Mouse (Mus musculus): Measurements from ENCODE around the gene Utrn. TPM values are rescaled to one million over a fixed set of nuclear protein-coding genes. Genes with fewer than 3 reads are reported as not detected.

Utrn gene
- total and polyA plus RNA-seq, 3 experiments, result 0.31 to 1.1 (median 0.67) TPM

DNA sequence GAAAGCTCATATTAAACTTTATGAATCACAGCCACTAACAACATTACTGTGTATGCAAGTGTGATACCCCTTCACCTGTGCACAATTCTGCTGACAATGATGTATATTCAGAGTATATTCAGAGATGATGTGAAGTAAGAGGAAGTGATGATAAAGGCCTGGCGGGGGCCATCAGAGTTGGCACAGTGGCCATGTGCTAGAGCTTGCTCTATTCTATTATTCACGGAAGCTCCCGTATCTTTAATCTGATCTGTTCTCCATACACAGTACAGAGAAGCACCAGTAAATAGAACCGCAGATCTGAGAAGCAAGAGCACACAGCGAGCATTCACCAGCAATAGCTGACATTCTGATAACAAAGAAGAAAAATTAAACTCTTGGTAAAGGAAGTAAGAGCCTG is 238.2 kb downstream of the Utrn start:
- Histone ChIP-seq H3K79me2 (replicated peaks; ENCODE audit: control insufficient read depth, extremely low read depth, insufficient read depth, poor library complexity, severe bottlenecking) (no peaks in the 10 kb centered on the region), H3K4me2 (ENCODE audit: insufficient read depth, low read depth, poor library complexity, severe bottlenecking) (no peak overlapping the region), H3K4me1 (ENCODE audit: control insufficient read depth in 1 of 2, insufficient read depth in 2 of 2) (no peaks in the 10 kb centered on the region), H3K9me3 (replicated peaks; ENCODE audit: low read length) (no peaks in the 10 kb centered on the region), H3K27ac (ENCODE audit: insufficient read depth, low read depth) (no peak overlapping the region), H3K4me3 (replicated peaks in 1 of 3; ENCODE audit: low read depth in 2 of 3, low read length in 2 of 3, poor library complexity in 1 of 3) (no peak overlapping the region), H3K36me3 (replicated peaks in 1 of 2; ENCODE audit: control insufficient read depth in 1 of 2, insufficient read depth in 1 of 2, low read length in 1 of 2) (no peaks in the 10 kb centered on the region), H3K9ac (ENCODE audit: insufficient read depth, low read depth) (no peak overlapping the region), H3K27me3 (replicated peaks) (no peaks in the 10 kb centered on the region)
- in situ Hi-C loops (cut with MboI; ENCODE audit: low pct_ligation_motif_present, low pct_unique_long_range_greater_than_20kb, low sequenced_read_pairs), result loop anchor here (25.0 kb wide), 1 partner anchor 394 kb away; no protein-coding TSS in a partner anchor
- no peak for TF ChIP-seq RCOR1 (conservative IDR thresholded peaks at IDR 0.05; ENCODE audit: low read depth, low read length)
- TF ChIP-seq NELFE (IDR thresholded peaks at IDR 0.05; ENCODE audit: low read depth, low read length), result no peak
- TF ChIP-seq BHLHE40 (IDR thresholded peaks at IDR 0.05; ENCODE audit: low read depth, low read length), result no peak
- TF ChIP-seq CHD2 (IDR thresholded peaks at IDR 0.05; ENCODE audit: low read length), result no peak
- no peak for TF ChIP-seq KAT2A (IDR thresholded peaks at IDR 0.05; ENCODE audit: insufficient replicate concordance, low read length)
- TF ChIP-seq ETS1 (conservative IDR thresholded peaks at IDR 0.05; ENCODE audit: low read depth, low read length), result no peak
- no peak for TF ChIP-seq USF2 (conservative IDR thresholded peaks at IDR 0.05; ENCODE audit: low read depth, low read length)
- TF ChIP-seq GABPA (IDR thresholded peaks at IDR 0.05; ENCODE audit: insufficient replicate concordance, low read depth, low read length), result no peak
- no peak for TF ChIP-seq MAX (IDR thresholded peaks at IDR 0.05; ENCODE audit: low read length)
- TF ChIP-seq POLR2A (IDR thresholded peaks at IDR 0.05; ENCODE audit: low read depth, low read length), result no peak
- no peak for TF ChIP-seq EP300 (IDR thresholded peaks at IDR 0.05; ENCODE audit: low read length)
- dilution Hi-C loops (cut with MboI; ENCODE audit: extremely low pct_ligation_motif_present, extremely low pct_unique_long_range_greater_than_20kb, low sequenced_read_pairs), result no loop called here
- no peak for DNase-seq (ENCODE audit: extremely low read depth)

DNA sequence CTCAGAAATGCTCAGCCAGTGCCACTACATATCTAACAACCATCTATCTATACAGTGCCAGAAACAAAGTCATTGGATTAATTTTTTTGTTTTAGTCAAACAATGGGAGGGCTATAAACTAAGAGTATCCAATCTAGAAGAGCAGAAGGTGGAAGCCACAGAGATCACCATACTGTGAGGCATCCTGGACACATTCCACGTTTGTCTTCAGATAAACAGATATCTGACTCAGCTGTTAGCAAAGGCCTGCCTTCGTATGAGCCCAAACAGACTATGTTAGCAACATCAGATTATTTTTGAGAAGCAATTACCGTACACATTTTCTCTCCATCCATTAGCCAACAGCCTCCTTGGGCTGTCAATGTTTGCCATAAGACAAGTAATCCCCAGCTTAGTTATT is 250.8 kb downstream of the Utrn start:
- Histone ChIP-seq H3K4me3 (replicated peaks in 1 of 3; ENCODE audit: low read depth in 2 of 3, low read length in 2 of 3, poor library complexity in 1 of 3) (no peak overlapping the region), H3K4me1 (ENCODE audit: control insufficient read depth in 1 of 2, insufficient read depth in 2 of 2) (0 out of 4 replicates have a peak, but pooled peaks cover 0 to 2% of the 10 kb centered on the region in 2 experiments), H3K27me3 (replicated peaks) (no peaks in the 10 kb centered on the region), H3K4me2 (ENCODE audit: insufficient read depth, low read depth, poor library complexity, severe bottlenecking) (no peak overlapping the region), H3K9ac (ENCODE audit: insufficient read depth, low read depth) (no peak overlapping the region), H3K79me2 (replicated peaks; ENCODE audit: control insufficient read depth, extremely low read depth, insufficient read depth, poor library complexity, severe bottlenecking) (no peaks in the 10 kb centered on the region), H3K36me3 (replicated peaks in 1 of 2; ENCODE audit: control insufficient read depth in 1 of 2, insufficient read depth in 1 of 2, low read length in 1 of 2) (no peaks in the 10 kb centered on the region), H3K27ac (ENCODE audit: insufficient read depth, low read depth) (no peak overlapping the region), H3K9me3 (replicated peaks; ENCODE audit: low read length) (no peaks in the 10 kb centered on the region)
- TF ChIP-seq TBP (conservative IDR thresholded peaks at IDR 0.05; ENCODE audit: low read depth, low read length), result no peak
- no peak for TF ChIP-seq ZNF384 (IDR thresholded peaks at IDR 0.05; ENCODE audit: low read depth, low read length)
- TF ChIP-seq USF2 (conservative IDR thresholded peaks at IDR 0.05; ENCODE audit: low read depth, low read length), result no peak
- no peak for TF ChIP-seq ETS1 (conservative IDR thresholded peaks at IDR 0.05; ENCODE audit: low read depth, low read length)
- no peak for TF ChIP-seq KAT2A (IDR thresholded peaks at IDR 0.05; ENCODE audit: insufficient replicate concordance, low read length)
- TF ChIP-seq E2F4 (IDR thresholded peaks at IDR 0.05; ENCODE audit: insufficient replicate concordance, low read depth, low read length), result no peak
- TF ChIP-seq GABPA (IDR thresholded peaks at IDR 0.05; ENCODE audit: insufficient replicate concordance, low read depth, low read length), result no peak
- TF ChIP-seq IRF4 (IDR thresholded peaks at IDR 0.05; ENCODE audit: low read depth, low read length), result no peak
- TF ChIP-seq MAZ (IDR thresholded peaks at IDR 0.05; ENCODE audit: low read depth, low read length), result no peak
- no peak for TF ChIP-seq JUND (conservative IDR thresholded peaks at IDR 0.05; ENCODE audit: low read depth, low read length)
- no peak for TF ChIP-seq JUN (IDR thresholded peaks at IDR 0.05; ENCODE audit: insufficient read depth, low read depth, low read length)
- no peak for DNase-seq (ENCODE audit: extremely low read depth)
- dilution Hi-C loops (cut with MboI; ENCODE audit: extremely low pct_ligation_motif_present, extremely low pct_unique_long_range_greater_than_20kb, low sequenced_read_pairs) (no loop called here), in situ Hi-C loops (cut with MboI; ENCODE audit: low pct_ligation_motif_present, low pct_unique_long_range_greater_than_20kb, low sequenced_read_pairs) (no loop called here)
